Mouse (Mus musculus) forebrain, embryonic 16.5 days (tissue): Measurements from ENCODE around the gene Plet1. TPM values are rescaled to one million over a fixed set of nuclear protein-coding genes. Genes with fewer than 3 reads are reported as not detected.

ENCODE experiments used
- ATAC-seq: fragments of 200-750 bp; cut with Nextera tagmentation; 2 replicates; pipeline ENCODE4 v1.8.0; 2017; ENCODE audit warnings: mild to moderate bottlenecking, moderate library complexity
- H3K27ac ChIP-seq: fragments of 300-500 bp; sonication (generic); 2 replicates; pipeline ENCODE4 v1.5.1; 2014; ENCODE audit warnings: low read length, control low read depth
- H3K27me3 ChIP-seq: fragments of 300-500 bp; sonication (generic); replicated peaks from 2 replicates; pipeline ENCODE4 v1.6.1; 2014; ENCODE audit warnings: low read length; ENCODE audit not compliant: control insufficient read depth, insufficient read depth
- H3K36me3 ChIP-seq: fragments of 300-500 bp; sonication (generic); 2 replicates; pipeline ENCODE4 v1.6.1; 2014; ENCODE audit not compliant: control insufficient read depth, insufficient read depth
- H3K4me1 ChIP-seq: fragments of 300-500 bp; sonication (generic); replicated peaks from 2 replicates; pipeline ENCODE4 v1.6.1; 2014; ENCODE audit warnings: low read length; ENCODE audit not compliant: control insufficient read depth, insufficient read depth
- H3K4me2 ChIP-seq: fragments of 300-500 bp; sonication (generic); 2 replicates; pipeline ENCODE4 v1.6.1; 2014; ENCODE audit warnings: mild to moderate bottlenecking, low read length, control low read depth
- H3K4me3 ChIP-seq: fragments of 300-500 bp; sonication (generic); replicated peaks from 2 replicates; pipeline ENCODE4 v1.5.1; 2014; ENCODE audit warnings: mild to moderate bottlenecking, low read length, control low read depth
- H3K9ac ChIP-seq: fragments of 300-500 bp; sonication (generic); replicated peaks from 2 replicates; pipeline ENCODE4 v1.6.1; 2014; ENCODE audit warnings: low read depth, low read length, control low read depth
- H3K9me3 ChIP-seq: fragments of 300-500 bp; sonication (generic); 2 replicates; pipeline ENCODE4 v1.6.1; 2016; ENCODE audit warnings: low read length; ENCODE audit not compliant: control insufficient read depth
- WGBS: fragments of 180-500 bp; shearing (Covaris S2); extraction: QIAGEN DNeasy Blood & Tissue Kit; methylation state at CpG from one replicate; pipeline ENCODE4 v1.1.7; 2014; 5-methylcytosine and 5-hydroxymethylcytosine counted together
- polyA plus RNA-seq: library from polyadenylated mRNA; unstranded; fragments of >200 nt; fragmentation: Nextera tagmentation; extraction: Ambion mirVana; gene quantifications from 2 replicates; pipeline ENCODE4 v1.2.1, GENCODE M21; 2015

Gene Plet1
- polyA plus RNA-seq, 1 experiment from 2014 or later = 0.44 TPM

DNA sequence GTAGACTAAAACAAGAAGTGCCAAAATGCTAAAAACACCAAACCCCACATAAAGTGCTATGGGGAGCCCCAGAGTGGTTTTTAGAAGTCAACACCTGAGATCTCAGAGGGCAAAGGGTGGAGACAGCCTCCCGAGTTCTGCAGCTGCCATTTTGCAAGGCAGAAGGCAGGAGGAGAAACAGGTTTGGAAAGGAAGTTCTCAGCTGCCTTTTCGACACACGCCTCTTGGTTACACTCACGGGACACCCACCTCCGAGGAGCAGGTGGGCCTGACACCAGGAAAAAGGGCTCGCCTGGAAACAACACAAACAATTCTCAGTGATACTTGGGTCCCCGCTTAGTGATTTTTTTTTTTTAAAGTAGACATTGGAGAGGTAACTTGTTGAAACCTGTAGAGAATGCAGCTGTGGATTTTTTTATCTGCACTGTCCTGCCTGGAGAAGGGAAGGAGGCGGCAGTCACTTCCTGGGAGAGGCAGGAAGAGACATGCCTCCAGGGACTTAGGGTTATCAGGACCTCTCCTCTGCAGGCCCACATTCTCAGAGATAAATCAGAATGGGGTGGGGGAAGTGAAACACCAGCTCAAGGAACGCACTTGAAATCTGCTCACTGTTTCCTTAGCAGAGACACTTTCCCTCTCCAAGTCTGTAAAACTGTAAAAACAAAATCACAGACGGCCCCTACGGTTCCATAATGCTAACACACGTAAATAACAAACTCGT lies 23.0 kb upstream of the Plet1 start:
- Histone ChIP-seq H3K36me3 (no peaks in the 10 kb centered on the region), H3K9me3 (no peaks in the 10 kb centered on the region), H3K4me3 (no peak overlapping the region), H3K27me3 (no peaks in the 10 kb centered on the region), H3K4me1 (no peaks in the 10 kb centered on the region), H3K9ac (no peak overlapping the region), H3K27ac (no peak overlapping the region), H3K4me2 (no peak overlapping the region)
- 80% methylated on average over 13 of the region's 13 CpGs for WGBS
- no peak for ATAC-seq

DNA sequence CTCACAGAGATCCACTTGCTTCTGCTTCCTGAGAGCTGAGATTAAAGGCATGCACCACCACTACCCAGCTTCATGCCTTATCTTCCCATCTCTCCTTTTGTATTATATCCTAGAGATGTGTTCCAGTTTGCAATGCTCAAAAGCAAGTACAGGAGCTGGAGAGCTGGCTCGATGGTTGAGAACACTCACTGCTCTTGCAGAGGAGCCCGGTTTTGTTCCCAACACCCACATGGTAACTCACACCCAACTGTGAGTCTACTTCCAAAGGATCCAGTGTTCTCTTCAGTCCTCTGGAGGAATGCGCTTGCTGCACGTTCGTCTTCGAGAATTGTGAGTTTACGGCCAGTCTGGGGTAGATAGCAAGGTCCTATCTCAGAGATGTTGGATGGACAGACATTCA lies 19.0 kb upstream of the Plet1 start:
- Histone ChIP-seq H3K27me3 (no peaks in the 10 kb centered on the region), H3K4me1 (no peaks in the 10 kb centered on the region), H3K4me2 (no peak overlapping the region), H3K4me3 (no peak overlapping the region), H3K9ac (no peak overlapping the region), H3K9me3 (no peaks in the 10 kb centered on the region), H3K36me3 (no peaks in the 10 kb centered on the region), H3K27ac (no peak overlapping the region)
- WGBS = 92% methylated on average over 7 of the region's 7 CpGs
- ATAC-seq = no peak

DNA sequence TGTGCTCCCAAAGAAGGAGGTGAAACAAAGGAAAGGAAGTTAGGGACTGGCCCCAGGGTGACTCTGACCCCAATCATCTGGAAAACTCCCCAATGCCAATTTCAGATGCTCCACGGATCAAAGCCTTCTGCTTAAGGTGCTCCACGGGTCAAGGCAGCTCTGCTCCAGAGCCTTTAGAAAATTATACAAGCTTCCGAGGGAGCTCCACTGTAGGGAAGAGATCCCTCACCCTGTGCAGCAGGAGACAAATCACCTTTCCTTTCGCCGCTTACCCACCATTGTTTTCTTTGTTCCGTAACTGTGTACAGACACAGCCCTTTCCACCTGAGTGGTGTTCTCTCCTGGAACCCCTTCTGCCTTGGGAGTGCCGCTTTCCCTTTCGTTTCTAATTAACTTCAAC lies 18.6 kb upstream of the Plet1 start:
- Histone ChIP-seq H3K4me2 (no peak overlapping the region), H3K9me3 (no peaks in the 10 kb centered on the region), H3K4me1 (no peaks in the 10 kb centered on the region), H3K27ac (no peak overlapping the region), H3K27me3 (no peaks in the 10 kb centered on the region), H3K9ac (no peak overlapping the region), H3K36me3 (no peaks in the 10 kb centered on the region), H3K4me3 (no peak overlapping the region)
- WGBS = 52% methylated on average over 8 of the region's 8 CpGs
- ATAC-seq = no peak

DNA sequence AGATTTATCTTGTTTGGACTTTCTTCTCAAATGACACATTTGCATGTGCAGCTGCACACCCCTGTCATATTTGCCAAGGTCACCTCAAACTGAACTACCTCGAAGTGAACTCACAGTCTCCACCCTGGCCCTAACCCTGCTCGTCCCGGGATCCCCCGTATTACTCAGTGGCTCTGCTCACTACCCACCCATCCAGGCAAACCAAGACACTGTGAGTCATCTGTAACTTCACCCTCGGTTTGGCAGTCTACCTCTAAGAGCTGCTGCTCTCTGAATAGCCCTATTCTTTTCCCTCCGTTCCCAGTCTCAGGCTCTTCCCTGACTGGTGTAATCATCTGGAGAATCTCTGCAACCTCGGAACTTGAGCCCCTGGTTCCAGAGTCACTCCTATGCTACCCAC lies 17.7 kb upstream of the Plet1 start:
- ATAC-seq = no peak
- H3K4me2 ChIP-seq = no peak overlapping the region
- no peaks in the 10 kb centered on the region for H3K27me3 ChIP-seq
- H3K4me3 ChIP-seq = no peak overlapping the region
- H3K9ac ChIP-seq = no peak overlapping the region
- H3K9me3 ChIP-seq = no peaks in the 10 kb centered on the region
- H3K36me3 ChIP-seq = no peaks in the 10 kb centered on the region
- no peaks in the 10 kb centered on the region for H3K4me1 ChIP-seq
- WGBS = 67% methylated on average over 7 of the region's 7 CpGs
- H3K27ac ChIP-seq = no peak overlapping the region

DNA sequence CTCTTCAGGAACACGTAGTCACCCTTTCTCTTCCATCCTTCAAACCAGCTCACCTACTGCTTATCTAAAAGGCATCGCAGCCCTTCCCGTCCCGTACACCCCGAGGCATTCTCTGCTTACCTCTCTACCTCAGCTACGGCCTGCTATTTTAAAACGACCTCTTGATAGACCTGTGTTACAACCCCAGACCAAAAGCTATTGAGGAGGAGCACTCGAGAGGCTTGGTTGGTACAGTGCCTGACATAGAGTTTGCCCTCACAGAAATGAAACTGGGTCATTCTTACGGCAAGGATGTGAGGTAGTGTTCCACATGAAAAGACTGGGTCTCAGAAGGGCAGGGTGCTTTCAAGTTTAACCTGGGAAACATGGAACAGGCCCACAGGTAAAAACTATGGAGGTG lies 17.1 kb upstream of the Plet1 start:
- Histone ChIP-seq H3K4me3 (no peak overlapping the region), H3K27me3 (no peaks in the 10 kb centered on the region), H3K4me2 (no peak overlapping the region), H3K4me1 (no peaks in the 10 kb centered on the region), H3K27ac (no peak overlapping the region), H3K36me3 (no peaks in the 10 kb centered on the region), H3K9me3 (no peaks in the 10 kb centered on the region), H3K9ac (no peak overlapping the region)
- no peak for ATAC-seq
- WGBS = 95% methylated on average over 9 of the region's 9 CpGs

DNA sequence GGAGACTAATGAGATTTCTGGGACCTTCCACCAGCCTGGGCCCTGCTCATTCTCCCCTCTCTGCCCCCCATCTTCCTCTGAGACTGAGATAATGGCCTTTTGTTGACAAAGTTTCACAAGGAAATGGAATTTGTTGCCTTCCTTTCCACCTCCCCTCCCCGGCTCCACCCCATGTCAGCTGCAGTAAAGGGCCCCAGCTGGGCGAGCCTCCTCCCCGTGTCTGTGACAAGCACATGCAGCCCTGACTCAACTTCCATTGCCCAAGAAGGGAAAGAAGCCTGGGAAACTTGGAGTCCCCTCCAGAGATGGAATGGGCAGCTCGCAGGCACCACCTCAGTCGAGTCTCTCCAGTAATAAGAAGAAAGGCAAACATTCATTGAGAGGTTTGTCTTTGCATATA lies 15.5 kb upstream of the Plet1 start:
- Histone ChIP-seq H3K4me2 (no peak overlapping the region), H3K36me3 (no peaks in the 10 kb centered on the region), H3K4me1 (no peaks in the 10 kb centered on the region), H3K9me3 (no peaks in the 10 kb centered on the region), H3K27ac (no peak overlapping the region), H3K4me3 (no peak overlapping the region), H3K27me3 (no peaks in the 10 kb centered on the region), H3K9ac (no peak overlapping the region)
- no peak for ATAC-seq
- WGBS = 13% methylated on average over 5 of the region's 5 CpGs

DNA sequence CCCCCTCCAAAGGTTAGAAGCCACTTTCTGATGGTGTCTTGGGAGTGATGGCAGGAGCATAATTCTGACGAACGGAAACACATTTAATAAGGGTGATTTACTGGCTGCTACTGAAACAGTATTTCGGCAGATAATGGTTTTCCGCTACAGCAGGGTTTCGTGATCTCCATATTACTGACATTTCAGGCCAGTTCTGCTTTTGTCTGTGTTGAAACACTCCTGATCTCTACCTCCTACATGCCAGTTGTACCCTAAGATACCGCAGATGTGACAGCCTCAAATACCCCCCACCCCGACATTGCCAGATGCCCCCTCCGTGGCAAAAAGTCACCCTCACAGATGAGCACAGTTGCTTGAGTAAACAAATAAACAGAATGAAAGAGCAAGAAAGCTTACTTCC lies 14.8 kb upstream of the Plet1 start:
- Histone ChIP-seq H3K9ac (no peak overlapping the region), H3K4me1 (no peaks in the 10 kb centered on the region), H3K4me3 (no peak overlapping the region), H3K27me3 (no peaks in the 10 kb centered on the region), H3K9me3 (no peaks in the 10 kb centered on the region), H3K36me3 (no peaks in the 10 kb centered on the region), H3K4me2 (no peak overlapping the region), H3K27ac (no peak overlapping the region)
- no peak for ATAC-seq
- WGBS = 43% methylated on average over 8 of the region's 8 CpGs

DNA sequence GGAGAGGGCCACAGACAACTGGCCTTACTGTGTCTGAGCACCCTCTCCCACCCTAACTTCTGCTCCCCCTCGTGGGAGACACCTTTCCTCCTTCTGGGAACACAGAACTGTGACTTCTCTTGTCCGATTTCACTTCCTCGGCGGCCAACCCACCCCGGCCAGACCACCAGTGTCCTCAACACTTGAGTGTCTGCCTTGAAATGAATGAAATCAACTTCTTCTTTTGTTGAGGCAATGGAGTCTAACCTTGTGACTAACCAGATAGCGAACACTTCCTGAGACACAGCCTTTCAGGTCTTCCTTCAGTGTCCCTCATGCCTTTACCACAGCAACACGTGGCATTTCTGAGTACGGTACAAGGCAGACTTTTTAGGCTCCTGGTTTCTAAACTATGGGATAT lies 11.6 kb upstream of the Plet1 start:
- Histone ChIP-seq H3K9ac (no peak overlapping the region), H3K4me3 (no peak overlapping the region), H3K4me1 (no peaks in the 10 kb centered on the region), H3K9me3 (no peaks in the 10 kb centered on the region), H3K27me3 (no peaks in the 10 kb centered on the region), H3K4me2 (no peak overlapping the region), H3K27ac (no peak overlapping the region), H3K36me3 (no peaks in the 10 kb centered on the region)
- 88% methylated on average over 8 of the region's 8 CpGs for WGBS
- ATAC-seq = no peak

DNA sequence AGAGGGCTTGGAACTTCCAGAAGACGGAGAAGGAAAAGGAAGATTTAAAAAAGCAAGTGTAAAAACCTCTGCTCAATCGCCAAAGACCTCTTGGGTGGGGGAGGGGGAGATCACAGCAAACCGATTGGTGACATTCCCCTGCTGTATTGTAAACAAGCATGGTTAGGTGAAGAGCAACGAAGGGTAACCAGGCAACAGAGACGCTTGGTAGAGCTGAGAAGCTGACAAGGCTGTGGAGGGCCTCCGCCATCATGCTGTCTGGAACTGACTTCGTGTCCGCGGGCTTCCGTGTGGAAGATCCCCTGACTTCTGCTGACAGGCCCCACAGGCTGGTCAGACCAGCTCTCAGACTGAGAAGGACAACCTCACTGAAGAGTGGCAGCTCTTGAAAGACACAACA lies 8.8 kb upstream of the Plet1 start:
- Histone ChIP-seq H3K36me3 (no peaks in the 10 kb centered on the region), H3K9ac (no peak overlapping the region), H3K4me1 (no peaks in the 10 kb centered on the region), H3K4me3 (no peak overlapping the region), H3K9me3 (no peaks in the 10 kb centered on the region), H3K4me2 (peak overlapping the region; percentile 27), H3K27ac (no peak overlapping the region), H3K27me3 (no peaks in the 10 kb centered on the region)
- ATAC-seq = no peak
- WGBS = 7% methylated on average over 10 of the region's 10 CpGs

DNA sequence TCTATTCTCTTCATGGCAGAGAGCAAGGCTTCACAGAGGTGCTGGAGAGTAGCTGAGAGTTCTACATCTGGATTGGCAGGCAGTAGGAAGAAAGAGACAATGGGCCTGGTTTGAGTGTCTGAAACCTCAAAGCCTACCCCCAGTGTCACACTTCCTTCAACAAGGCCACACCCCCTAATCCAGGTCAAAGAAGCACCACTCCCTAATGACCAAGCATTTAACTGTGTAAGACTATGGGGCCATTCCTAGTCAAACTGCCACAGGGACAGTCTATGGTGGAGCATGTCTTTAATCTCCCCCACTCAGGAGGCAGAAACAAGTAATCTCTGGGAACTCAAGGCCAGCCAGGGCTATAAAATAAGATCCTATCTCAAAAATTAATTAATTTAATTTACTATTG lies 3.5 kb upstream of the Plet1 start:
- no peaks in the 10 kb centered on the region for H3K27me3 ChIP-seq
- no peak overlapping the region for H3K4me2 ChIP-seq
- H3K36me3 ChIP-seq = no peaks in the 10 kb centered on the region
- H3K9me3 ChIP-seq = no peaks in the 10 kb centered on the region
- no peak overlapping the region for H3K27ac ChIP-seq
- ATAC-seq = no peak
- H3K4me1 ChIP-seq = no peaks in the 10 kb centered on the region
- H3K4me3 ChIP-seq = no peak overlapping the region
- H3K9ac ChIP-seq = no peak overlapping the region
